In genomic region chr14:46952264-46952663, GRCm38 (mm10) we compare ENCODE assay signal across 25 mouse cellular contexts.
"Had no signal": no experiment of that assay in that cellular context is flagged by ENCODE, and none has a peak within 500 bp of the region (broad histone marks: within the 10 kb centered on the region; RNA-seq: fewer than 3 reads in every experiment).

No protein-coding gene starts in this region.

- H3K4me1 ChIP-seq: hindbrain, embryonic 15.5 days; liver, embryonic 15.5 days had no signal

- H3K9ac ChIP-seq: hindbrain, embryonic 13.5 days; hindbrain, embryonic 15.5 days; kidney, embryonic 15.5 days; limb, embryonic 12.5 days; liver, embryonic 13.5 days; liver, embryonic 15.5 days; liver, postnatal 0 days had no signal

- ATAC-seq: hindbrain, postnatal 0 days; intestine, embryonic 16.5 days; liver, postnatal 0 days had no signal

- H3K4me3 ChIP-seq: heart, adult 2 months; hindbrain, embryonic 13.5 days; hindbrain, embryonic 15.5 days; kidney, embryonic 15.5 days; left cerebral cortex, adult 2 months; limb, embryonic 10.5 days; limb, embryonic 12.5 days; liver, embryonic 13.5 days; liver, embryonic 15.5 days had no signal

- H3K9me3 ChIP-seq: hindbrain, embryonic 13.5 days; hindbrain, embryonic 15.5 days; kidney, embryonic 15.5 days; limb, embryonic 10.5 days; limb, embryonic 12.5 days; liver, embryonic 13.5 days; liver, embryonic 15.5 days had no signal

- H3K27me3 ChIP-seq: hindbrain, embryonic 13.5 days; hindbrain, embryonic 15.5 days; kidney, embryonic 15.5 days; limb, embryonic 12.5 days; liver, embryonic 13.5 days; liver, embryonic 15.5 days had no signal

- H3K27ac ChIP-seq: heart, adult 2 months; hindbrain, embryonic 13.5 days; hindbrain, embryonic 15.5 days; hindbrain, postnatal 0 days; kidney, embryonic 15.5 days; kidney, postnatal 0 days; left cerebral cortex, adult 2 months; limb, embryonic 10.5 days; limb, embryonic 12.5 days; liver, embryonic 13.5 days; liver, embryonic 15.5 days had no signal

- DNase-seq: gastrocnemius, postnatal 10 days; gastrocnemius, postnatal 36 days; heart, postnatal 10 days; heart, postnatal 36 days; kidney, adult 11 months; kidney, adult 2 months; kidney, adult 9 months; kidney, postnatal 14 days; kidney, postnatal 36 days; layer of hippocampus, adult 9-11 months; liver; liver, embryonic 13.5 days; liver, postnatal 0 days had no signal

- H3K4me2 ChIP-seq: hindbrain, embryonic 13.5 days; hindbrain, embryonic 15.5 days; kidney, embryonic 15.5 days; limb, embryonic 12.5 days; liver, embryonic 11.5 days; liver, embryonic 13.5 days; liver, embryonic 15.5 days had no signal

- H3K36me3 ChIP-seq: hindbrain, embryonic 13.5 days; hindbrain, embryonic 15.5 days; kidney, embryonic 15.5 days; limb, embryonic 12.5 days; liver, embryonic 13.5 days; liver, embryonic 15.5 days had no signal
